Mouse (Mus musculus) neural tube, embryonic 12.5 days (tissue): ENCODE measurements at regions not wholly inside any gene's neighbourhood (a gene's known extent, or its start where the extent isn't known, plus 50 kb on each side); places are given as distances from the start of the nearest gene placed in this dataset.

ENCODE experiments used
- ATAC-seq: fragments of 200-750 bp; cut with Nextera tagmentation; 2 replicates; pipeline ENCODE4 v1.8.0; 2017; ENCODE audit warnings: low read depth, mild to moderate bottlenecking, moderate TSS enrichment, moderate library complexity; ENCODE audit not compliant: low FRiP score
- H3K27ac ChIP-seq: fragments of 300-500 bp; sonication (generic); 2 replicates; pipeline ENCODE4 v1.5.1; 2016
- H3K27me3 ChIP-seq: fragments of 300-500 bp; sonication (generic); replicated peaks from 2 replicates; pipeline ENCODE4 v1.6.1; 2016; ENCODE audit warnings: mild to moderate bottlenecking
- H3K36me3 ChIP-seq: fragments of 300-500 bp; sonication (generic); 2 replicates; pipeline ENCODE4 v1.6.1; 2016; ENCODE audit warnings: mild to moderate bottlenecking
- H3K4me1 ChIP-seq: fragments of 300-500 bp; sonication (generic); 2 replicates; pipeline ENCODE4 v1.6.1; 2016
- H3K4me2 ChIP-seq: fragments of 300-500 bp; sonication (generic); replicated peaks from 2 replicates; pipeline ENCODE4 v1.6.1; 2016; ENCODE audit warnings: mild to moderate bottlenecking
- H3K4me3 ChIP-seq: fragments of 300-500 bp; sonication (generic); 2 replicates; pipeline ENCODE4 v1.5.1; 2016
- H3K9ac ChIP-seq: fragments of 300-500 bp; sonication (generic); 2 replicates; pipeline ENCODE4 v1.6.1; 2016; ENCODE audit warnings: mild to moderate bottlenecking
- H3K9me3 ChIP-seq: fragments of 300-500 bp; sonication (generic); 2 replicates; pipeline ENCODE4 v1.6.1; 2016; ENCODE audit warnings: mild to moderate bottlenecking
- WGBS: fragments of 180-500 bp; shearing (Covaris S2); methylation state at CpG from one replicate; pipeline ENCODE4 v1.1.7; 2016; 5-methylcytosine and 5-hydroxymethylcytosine counted together

DNA sequence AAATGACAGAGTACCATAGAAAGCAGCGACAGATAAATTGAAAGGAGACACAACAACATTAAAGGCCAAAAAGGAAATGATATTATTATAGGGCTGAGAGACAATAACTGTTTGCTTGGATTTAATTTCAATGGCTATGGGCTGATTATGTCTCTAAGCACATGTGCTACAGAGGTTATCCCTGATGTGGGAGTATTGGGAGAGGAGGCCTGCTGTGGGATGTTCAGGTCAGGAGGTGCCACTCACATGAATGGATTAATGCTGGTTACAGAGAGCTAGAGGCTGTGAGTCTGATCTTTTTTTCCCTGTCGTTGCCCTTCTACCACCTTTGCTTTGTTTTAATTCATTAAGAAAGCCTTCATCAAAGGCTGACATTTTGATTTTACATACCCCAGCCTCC lies 140.8 kb upstream of the Fundc1 start:
- Histone ChIP-seq H3K27me3 (no peaks in the 10 kb centered on the region), H3K27ac (no peak overlapping the region), H3K9me3 (no peaks in the 10 kb centered on the region), H3K4me1 (no peaks in the 10 kb centered on the region), H3K36me3 (no peaks in the 10 kb centered on the region), H3K9ac (no peak overlapping the region), H3K4me2 (no peak overlapping the region), H3K4me3 (no peak overlapping the region)
- ATAC-seq = peak; percentile 50; the same call in 1 of the 2 replicates
- 73% methylated on average over 2 of the region's 2 CpGs for WGBS

GRCm38 (mm10) chrX:17712475-17712874 lies 140.3 kb upstream of the Fundc1 start:
- Histone ChIP-seq H3K9ac (no peak overlapping the region), H3K36me3 (no peaks in the 10 kb centered on the region), H3K27me3 (no peaks in the 10 kb centered on the region), H3K4me3 (no peak overlapping the region), H3K9me3 (no peaks in the 10 kb centered on the region), H3K4me1 (no peaks in the 10 kb centered on the region), H3K4me2 (no peak overlapping the region), H3K27ac (no peak overlapping the region)
- ATAC-seq = peak; percentile 53; the same call in 1 of the 2 replicates
